Mouse (Mus musculus) adrenal gland, postnatal 10 days (tissue): Measurements from ENCODE around the gene Secisbp2l. TPM values are rescaled to one million over a fixed set of nuclear protein-coding genes. Genes with fewer than 3 reads are reported as not detected.
A peak's percentile ranks its signal among the peaks of the same experiment; 100 is the strongest.

Experiments used
- DNase-seq: peaks from one replicate; pipeline ENCODE4 v3.0.0; 2021; ENCODE audit warnings: mixed read lengths
- total RNA-seq, 2 experiments: library from RNA; stranded (reverse); gene quantifications; 2 replicates each; pipeline ENCODE4 v1.2.3; 2021

Secisbp2l gene
- total RNA-seq, 2 experiments from 2014 or later, result 45.6 to 52.6 TPM

DNA sequence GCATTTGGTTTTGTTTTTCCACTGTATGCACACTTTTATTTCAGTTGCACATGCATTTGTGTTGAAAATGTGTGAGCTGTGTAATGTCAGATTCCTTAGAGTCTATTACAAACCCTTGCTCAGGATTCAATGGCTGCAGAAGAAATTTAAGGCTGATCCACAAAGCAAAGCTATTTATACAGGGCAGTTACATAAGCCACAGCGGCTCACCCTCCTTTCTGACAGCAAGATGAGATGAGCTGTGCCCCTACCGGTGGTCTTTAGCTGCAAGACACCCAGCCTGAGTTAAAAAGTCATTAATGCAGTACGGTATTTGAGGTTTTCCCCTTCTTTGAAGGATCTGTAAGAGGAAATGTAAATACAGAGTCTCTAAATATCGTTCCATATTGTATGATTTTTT lies 1.2 kb upstream of the Secisbp2l start:
- DNase-seq, result no peak

DNA sequence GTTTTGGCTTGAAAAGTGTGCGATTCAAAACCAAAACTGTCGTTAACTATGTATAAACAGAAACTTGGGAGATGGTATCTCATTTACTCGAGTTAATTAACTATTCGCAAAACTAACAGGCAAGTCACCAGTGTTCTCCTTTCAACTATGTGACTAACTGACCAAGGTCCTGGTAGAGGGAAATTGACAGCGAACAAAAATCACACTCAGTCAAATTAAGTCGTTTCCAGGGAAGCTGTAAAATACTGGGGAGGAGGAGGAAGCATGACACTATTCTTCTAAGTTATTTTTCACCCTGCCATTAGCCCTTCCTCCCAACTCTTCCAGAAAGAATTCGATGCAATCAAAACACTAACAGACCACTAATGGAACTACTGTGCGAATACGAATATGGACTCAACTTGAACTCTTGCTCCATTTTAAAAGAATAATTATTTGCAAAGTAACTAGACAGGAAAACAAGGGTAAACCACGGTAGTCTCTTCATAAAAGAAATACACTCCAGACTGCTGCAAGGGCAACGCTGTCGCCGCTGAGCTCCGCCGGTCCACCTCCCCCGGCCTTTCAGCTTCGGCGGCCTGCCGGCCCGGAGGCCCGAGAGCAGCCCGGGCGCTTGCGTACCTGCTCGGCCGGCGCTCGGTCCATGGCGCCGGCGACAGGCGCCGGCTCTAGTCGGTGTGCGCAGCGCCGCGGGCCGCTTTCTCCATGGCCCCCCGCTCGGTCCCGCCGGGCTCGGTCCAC lies 522 bp downstream of the Secisbp2l start:
- DNase-seq, result no peak

DNA sequence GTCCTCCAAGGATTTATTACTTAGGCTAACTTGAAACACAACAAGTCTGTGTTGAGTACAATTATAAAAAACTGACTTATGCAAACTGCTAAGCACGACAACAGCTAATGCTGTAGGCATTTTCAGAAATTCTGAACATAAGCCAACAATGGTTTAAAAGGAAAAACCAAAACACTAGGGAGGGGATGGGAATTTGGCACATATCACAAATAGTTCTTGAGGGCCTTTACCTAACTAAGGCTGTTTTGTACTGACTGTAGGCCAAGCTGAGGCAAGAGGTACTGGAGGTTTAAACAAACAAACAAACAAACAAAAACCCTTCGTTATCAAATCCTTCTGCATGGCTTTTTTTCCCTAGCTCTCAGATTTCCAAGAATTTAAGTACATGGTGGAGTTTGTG lies 1.7 kb downstream of the Secisbp2l start:
- no peak for DNase-seq

DNA sequence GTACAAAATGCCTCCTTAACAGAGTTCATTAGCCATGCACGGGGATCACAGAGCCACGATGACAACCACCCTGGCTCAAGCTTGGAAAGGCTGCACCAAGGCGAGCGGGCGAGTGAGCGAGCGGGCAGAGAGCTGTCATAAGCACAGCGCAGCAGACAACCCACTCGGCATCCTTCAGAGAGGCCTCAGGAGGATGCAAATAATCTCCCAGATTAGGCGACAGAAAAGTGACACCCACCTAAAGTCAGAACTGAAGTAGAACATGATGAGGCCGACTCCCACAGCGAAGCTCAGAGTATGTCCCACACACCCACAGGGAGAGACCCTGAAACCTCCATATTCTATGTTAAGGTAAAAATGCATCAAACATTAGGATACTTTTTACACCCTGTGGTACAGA lies 4.3 kb downstream of the Secisbp2l start:
- DNase-seq, result no peak

DNA sequence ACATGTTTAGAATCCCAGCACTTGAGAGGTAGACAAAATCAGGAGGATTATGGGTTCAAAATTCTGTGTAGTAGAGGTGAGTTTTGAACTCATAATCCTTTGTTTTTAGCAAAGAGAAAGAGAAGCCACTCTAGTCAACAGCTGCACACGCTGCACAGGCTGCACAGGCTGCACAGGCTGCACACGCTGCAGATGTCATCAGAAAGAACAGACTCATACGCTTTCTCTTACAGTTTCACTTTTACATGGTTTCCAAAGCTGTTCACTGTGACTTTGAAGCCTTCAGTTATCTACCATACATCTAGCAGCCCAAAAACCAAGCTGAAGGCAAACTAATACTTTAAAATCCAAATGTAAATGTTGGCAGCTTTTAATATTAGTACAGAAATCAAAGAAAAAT lies 5.7 kb downstream of the Secisbp2l start:
- DNase-seq, result no peak

DNA sequence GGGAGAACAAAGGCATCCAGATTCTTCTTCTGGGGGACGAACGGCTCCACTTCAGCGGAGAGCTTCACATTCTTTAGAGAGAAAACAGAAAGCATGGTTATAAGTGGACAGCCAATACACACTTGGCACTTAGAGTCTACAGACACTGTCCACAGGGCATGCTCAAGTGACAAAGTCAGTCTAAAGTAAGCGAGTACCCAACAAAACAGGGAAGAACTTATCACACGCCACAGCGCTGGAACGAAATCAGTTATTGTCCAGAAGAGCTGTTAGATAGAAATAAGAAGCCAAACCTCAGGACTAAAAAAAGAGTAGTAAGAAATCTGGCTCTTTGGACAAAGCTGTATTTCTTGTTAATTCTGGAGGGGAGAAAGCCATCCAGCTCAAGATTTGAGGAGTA lies 7.0 kb downstream of the Secisbp2l start:
- DNase-seq, result no peak

DNA sequence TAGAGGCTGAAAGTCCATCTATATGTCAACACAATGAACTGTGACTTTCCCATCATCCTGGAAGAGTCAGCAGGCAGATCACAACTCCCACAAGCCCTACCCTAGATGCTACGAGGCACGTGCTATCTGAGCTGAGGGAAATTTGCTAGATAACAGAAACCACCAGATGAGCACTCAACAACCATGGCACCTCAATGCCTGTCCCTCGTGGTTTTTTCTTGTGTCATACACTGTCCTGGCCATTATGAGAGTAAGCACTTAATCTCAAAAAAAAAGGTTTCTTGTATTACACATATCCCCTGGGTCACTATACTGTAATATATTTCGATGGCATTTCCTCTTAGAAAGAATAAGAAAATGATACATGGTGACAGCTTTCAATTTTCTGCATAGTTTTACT lies 7.8 kb downstream of the Secisbp2l start:
- no peak for DNase-seq

DNA sequence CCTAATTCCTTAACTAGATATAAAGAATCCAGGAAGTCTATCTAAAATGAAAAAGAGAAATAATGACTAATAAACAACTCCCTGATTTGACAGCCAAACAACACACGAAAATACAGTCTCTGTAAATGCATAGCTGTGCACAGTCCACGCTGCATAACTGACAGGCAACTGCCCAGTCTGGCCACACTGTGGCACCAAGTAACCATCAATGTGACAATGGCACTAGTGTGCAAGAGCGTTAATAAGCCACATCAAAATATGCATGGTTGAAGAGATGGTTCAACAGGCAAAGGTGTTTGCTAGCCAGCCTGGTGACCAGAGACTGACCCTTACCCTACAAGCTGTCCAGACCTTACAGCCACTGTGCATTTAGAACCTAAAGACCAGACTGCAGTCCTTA lies 17.6 kb downstream of the Secisbp2l start:
- DNase-seq, result peak; percentile 29

DNA sequence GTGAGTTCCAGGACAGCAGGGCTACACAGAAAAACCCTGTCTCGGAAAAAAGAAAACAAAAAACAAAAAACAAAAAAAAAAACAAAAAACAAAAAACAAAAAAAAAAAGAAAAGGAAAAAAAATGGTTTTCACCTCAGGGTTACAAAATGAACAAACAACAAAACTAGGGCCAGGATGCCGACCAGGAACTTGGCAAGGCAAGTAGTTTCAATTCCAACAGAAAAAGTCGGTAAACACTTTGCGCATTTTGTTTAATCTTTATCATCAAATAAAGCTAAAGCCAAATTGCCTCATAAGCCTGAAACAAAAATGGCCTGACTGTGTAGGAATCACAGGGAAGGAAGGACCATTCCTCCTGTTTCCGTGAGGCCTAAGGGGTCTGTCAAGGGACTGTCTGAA lies 18.1 kb downstream of the Secisbp2l start:
- DNase-seq, result no peak

DNA sequence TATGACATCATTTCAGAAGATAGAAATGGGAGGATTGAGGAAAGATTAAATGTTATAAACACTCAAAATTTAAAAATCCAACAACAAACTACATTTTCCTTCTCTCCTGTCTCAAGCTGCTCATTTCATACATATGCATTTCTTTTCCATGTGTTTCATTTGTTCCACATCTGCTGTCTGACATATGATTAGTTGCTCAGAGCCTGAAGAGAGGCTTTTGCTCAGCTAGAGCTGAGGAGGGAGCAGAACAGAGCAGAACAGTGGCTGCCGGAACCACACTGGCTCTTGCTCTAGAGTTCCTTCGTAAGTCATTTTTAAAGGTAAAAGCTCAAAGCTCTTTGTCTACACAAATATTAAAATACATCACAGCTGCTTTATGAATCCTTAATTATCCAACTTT lies 33.3 kb downstream of the Secisbp2l start:
- DNase-seq, result no peak

DNA sequence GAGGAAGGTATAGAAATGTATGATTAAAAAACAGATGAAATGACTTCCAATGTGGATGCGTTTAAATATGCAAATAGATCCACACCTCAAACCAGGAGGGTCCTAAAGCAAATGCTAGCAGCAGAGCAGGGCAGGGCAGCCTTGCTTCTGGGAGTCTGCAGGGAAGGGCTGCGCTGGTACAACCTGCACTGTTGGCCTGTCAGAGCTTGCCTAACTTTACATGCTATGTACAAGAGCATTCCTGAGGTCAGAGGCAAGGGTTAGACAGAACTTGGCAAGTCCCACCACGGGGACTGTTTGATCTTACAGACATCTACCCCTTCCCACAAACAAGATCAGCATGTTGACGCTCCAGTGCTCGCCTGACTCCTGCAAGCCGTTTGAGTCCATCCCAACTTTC lies 43.3 kb downstream of the Secisbp2l start:
- no peak for DNase-seq

DNA sequence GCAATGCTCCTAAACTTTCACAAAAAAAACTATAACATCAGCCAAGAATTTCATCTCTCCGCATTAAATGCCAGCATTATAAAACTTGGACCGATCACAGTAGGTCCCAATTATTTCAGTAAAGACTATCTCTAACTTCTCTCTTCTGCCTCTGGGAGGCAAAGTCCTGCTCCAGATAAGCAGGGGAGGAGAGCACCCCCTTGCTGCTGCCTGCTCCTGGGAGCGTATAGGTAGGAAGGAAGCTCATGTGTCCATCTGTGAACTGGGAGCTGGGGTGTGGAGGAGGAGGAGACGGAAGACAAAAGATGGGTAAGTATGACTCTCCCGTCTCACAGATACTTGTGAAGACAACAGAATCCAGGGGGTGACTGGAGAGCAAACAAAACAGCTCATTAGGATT lies 44.0 kb downstream of the Secisbp2l start:
- DNase-seq, result no peak

DNA sequence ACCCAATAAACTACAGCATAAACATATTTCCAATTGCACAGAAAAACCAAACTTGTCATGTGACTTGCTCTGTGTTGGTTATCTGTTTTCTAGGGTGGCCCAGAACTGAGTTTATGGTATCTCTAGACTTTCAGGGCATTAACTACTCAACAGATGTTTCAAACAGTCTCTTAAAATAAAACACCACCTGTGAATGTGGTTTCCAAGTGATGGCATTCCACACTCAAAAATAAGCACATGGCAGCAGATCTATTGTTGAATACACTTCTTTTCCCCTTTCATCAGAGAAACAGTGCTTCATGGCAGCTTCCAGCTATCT lies 46.7 kb downstream of the Secisbp2l start:
- DNase-seq, result no peak

DNA sequence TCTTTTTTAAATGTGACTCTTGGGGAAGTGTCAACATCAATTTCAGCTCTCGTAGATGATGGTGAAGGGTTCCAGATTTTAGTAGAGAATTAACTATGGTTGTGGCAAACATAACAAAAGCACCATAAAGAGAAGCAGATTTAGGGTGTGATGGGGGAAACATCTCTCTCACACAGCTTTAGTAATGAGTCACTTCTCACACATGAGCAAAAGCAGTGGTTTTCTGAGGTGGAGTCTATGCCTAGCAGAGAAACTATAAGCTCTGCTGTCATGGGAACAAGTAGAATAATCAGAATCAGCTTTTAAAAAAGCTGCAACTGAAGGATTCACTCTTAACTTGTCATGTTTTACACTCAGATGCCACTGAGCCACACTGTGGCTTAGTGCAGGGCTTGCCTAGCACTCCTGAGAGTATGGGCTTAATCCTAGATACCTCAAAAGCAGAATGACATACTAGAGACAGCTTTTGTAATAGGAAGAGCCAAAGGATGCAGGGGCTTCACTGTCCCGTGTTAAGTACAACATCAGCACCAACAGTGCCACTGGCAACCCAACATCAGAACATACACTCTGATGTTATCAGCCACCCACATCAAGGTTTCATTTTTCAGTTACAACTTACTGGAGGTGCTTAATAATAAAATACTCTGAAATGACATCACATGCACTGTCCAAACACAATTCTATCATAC lies 47.2 kb downstream of the Secisbp2l start:
- DNase-seq, result no peak

DNA sequence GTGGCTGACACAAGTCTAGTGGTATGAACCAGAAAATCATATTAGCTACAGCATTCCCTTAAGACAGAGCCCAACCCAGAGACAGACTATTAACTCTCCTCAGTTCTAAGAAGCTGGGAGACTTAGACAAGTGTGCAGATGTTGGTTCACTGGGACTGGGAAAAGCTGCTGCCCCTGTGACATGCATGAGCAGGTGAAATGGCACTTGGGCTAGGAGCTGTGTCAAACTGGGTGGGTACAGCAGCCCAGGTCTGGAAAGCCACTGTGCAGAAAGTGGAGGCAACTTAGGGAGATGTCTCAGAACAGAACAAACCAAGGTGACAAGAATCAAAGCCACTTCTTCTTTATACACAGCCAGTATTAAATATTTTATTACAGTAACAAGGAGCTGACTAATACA lies 47.9 kb downstream of the Secisbp2l start:
- no peak for DNase-seq

DNA sequence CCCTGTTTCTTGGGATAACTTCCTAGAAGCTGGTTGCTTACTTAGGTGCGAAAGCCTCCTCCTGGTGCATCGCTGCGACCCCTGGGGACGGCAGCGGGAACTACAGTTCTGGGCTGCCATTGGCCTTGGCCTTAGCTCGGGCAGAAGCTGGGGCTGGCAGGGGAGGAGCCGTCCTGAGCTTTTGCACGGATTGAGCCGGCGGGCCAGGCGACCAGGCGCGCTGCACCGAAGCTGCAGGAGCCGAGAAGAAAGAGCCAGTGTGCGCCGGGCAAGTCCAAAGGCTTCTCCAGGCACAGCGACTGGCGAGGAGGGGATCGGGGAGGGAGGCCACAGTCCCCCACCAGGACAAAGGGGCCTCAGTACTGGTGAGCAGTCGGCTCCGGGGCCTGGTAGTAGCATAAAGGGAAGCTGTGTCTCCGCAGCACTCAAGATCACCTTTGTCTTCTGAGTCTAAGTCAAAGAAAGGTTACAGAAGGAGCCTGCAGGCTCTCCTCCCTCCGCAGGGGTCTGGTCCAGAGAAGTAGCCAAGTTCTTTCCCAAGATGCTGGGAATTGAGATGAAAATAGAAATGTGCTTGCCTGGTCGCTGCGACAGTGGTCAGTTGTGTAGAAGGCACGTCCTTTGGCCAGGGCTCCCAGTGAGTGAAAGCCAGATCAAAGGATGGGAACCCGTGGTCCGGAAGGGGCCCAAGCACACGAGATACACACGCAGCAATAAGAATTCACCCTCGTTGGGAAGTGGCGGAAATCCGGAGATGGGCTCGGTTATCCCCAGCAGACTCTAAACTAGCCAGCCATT lies 50.7 kb downstream of the Secisbp2l start:
- DNase-seq, result peak; percentile 99

DNA sequence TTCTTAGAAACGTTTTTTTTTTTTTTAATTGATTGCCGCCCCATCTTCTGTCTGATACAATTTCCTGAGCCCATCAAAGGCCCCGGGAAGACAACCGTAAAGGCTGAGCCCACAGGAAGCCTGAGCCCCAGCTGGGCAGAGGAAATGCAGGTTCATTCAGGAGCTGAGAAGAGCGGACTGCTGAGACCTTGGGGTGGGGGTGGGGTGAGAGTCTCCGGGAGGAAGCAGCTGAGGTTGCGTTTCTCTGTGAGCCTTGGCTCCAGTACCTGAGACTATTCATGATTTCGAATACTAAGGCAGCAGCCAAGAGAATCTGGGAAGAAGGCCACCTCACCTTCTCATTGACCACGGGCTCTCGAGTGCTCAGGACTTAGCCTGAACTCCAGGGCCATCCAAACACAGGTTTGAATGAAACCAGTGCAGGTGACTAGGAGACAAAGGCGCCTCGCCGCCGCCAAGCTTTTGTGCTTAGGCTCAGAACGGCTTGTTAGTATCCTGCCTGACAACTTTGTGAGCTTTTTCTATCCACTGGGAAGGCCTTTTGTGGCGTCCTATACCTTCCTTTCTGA lies 58.0 kb downstream of the Secisbp2l start:
- peak; percentile 18 for DNase-seq

DNA sequence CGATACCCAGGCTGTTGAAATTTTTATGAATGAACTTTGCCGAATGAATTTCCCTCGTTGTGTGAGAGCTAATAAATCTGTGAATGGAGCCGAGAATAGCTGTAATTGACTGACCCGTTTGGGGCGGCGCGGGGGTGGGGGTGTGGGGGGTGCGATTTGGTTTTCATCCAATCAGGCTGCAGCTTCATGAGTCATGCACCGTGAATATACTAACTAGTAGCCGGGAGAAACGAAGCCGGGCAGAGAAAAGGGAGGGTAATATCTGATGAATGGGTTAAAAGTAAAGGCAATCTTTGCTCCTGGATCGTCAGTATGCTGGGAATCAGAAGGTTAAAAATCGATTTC lies 58.6 kb downstream of the Secisbp2l start, which contains the start of gene Shc4:
Shc4 (minus strand) TSS at position 63 of the 345 bp plus-strand sequence.
- peak; percentile 63 for DNase-seq

DNA sequence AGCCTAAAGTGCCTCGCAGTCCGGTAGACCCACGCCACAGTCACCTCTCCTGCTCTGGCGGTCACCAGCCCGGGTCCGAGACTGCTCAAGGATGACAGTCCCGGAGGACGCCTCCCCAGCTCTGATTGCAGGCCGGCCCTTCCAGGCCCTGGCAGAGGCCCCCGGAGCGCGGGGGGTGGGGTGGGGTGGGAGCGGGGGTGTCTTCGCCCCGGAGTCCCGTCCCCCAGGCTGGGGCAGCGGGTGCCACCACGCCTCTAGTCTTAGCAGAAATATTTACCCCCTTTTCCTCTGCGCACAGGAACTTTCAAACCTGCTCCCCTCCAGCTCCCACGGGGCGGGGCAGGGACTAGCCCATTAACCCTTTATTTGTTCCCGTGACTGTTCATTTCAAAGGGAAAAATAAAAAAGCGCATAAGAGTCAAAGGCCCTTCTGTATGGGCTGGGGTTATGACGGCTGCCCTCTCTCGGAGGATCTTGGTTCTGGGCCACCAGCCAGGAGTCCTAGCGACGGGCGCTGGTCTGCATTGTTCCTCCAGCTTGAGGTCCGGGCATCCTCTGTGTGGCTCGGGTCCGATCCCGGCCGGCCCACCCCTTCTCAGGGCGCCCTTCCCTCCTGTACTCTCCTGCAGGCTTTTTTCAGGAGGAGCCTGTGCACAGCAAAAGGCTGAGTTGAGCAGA lies 59.1 kb downstream of the Secisbp2l start:
- peak; percentile 74 for DNase-seq

DNA sequence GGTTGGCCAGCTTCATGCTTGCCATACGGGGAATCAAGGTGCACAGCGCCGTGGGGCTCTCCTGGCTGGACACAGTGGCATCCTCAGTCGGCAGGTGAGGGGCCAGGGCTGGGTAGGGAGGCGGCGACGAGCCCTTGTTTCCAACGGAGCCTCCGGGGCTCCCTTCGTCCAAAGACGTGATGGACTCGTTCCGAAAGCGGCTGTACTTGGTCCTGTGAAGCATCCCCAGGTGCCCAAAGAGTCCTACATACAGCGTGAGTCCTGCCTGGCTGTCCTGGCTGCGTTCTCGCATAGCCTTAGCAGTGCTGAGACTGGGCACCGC lies 59.6 kb downstream of the Secisbp2l start:
- no peak for DNase-seq

DNA sequence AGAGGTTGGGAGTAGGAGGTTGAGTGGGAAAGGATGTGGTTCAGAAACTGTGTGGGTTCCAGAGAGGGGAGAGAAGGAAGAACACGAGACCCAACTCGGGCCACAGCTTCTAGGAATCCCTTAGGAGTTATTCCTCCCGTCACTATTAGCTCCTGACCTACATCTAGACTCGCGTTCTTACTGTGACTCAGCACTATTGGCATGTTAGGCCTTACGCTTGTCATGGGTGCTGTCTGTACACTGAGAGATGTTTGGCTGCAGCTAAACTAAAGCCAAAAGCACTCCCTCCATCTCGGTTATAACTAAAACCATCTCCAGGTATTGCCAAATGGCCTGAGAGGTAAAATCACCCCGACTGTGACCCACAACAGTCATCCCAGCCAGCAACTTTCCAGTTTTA lies 66.1 kb downstream of the Secisbp2l start:
- DNase-seq, result no peak

DNA sequence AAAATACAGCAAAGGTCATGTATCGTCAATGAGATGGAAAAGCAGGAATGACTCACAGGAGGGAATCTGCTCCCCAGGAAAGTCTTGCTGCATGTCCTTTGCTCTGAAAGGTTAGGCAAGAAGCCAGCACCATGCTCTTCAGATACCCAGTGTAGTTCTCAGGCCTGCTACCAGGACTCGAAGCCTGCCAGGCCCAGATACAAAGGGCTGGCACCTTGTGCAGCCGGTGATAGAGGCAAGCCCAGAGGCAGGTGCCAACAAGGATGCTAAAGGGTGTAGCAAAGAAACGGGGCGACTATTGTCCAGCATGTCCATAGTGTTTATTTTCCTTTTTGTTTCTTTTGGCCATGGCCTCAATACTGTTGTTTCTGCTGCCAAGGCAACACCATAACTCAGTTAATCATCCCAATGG lies 76.2 kb downstream of the Secisbp2l start:
- DNase-seq, result peak; percentile 59
